Mouse (Mus musculus): ENCODE data around the gene Tmem248. TPM values are rescaled to one million over a fixed set of nuclear protein-coding genes. Genes with fewer than 3 reads are reported as not detected.

Tmem248 gene
- polyA plus RNA-seq, 1 experiment from 2014 or later, result 23.0 TPM

- Histone ChIP-seq H3K9ac (no peak overlapping the region), H3K36me3 (peaks cover 25% of the 10 kb centered on the region), H3K4me3 (no peak overlapping the region), H3K4me1 (replicated peaks) (no peaks in the 10 kb centered on the region), H3K27ac (no peak overlapping the region), H3K9me3 (replicated peaks) (no peaks in the 10 kb centered on the region), H3K4me2 (no peak overlapping the region), H3K27me3 (no peaks in the 10 kb centered on the region)
- 73% methylated on average over 4 of the region's 4 CpGs for WGBS
- ATAC-seq (replicated peaks; ENCODE audit: insufficient number of reproducible peaks, insufficient read depth, low FRiP score, low read depth), result no peak
Measured at GRCm38 (mm10) chr5:130203948-130204347, 12.9 kb upstream of the Tmem248 start.

GRCm38 (mm10) chr5:130204560-130204959, 12.3 kb upstream of the Tmem248 start:
- peaks cover 29% of the 10 kb centered on the region for H3K36me3 ChIP-seq
- ATAC-seq (replicated peaks; ENCODE audit: insufficient number of reproducible peaks, insufficient read depth, low FRiP score, low read depth), result no peak
- no peak overlapping the region for H3K4me2 ChIP-seq
- 86% methylated on average over 6 of the region's 6 CpGs for WGBS
- H3K4me1 ChIP-seq (replicated peaks), result no peaks in the 10 kb centered on the region
- no peak overlapping the region for H3K4me3 ChIP-seq
- no peak overlapping the region for H3K9ac ChIP-seq
- no peak overlapping the region for H3K27ac ChIP-seq
- no peaks in the 10 kb centered on the region for H3K9me3 ChIP-seq (replicated peaks)
- no peaks in the 10 kb centered on the region for H3K27me3 ChIP-seq

- ATAC-seq (replicated peaks; ENCODE audit: insufficient number of reproducible peaks, insufficient read depth, low FRiP score, low read depth), result no peak
- peaks cover 33% of the 10 kb centered on the region for H3K36me3 ChIP-seq
Measured at GRCm38 (mm10) chr5:130205441-130206023, 11.3 kb upstream of the Tmem248 start.

GRCm38 (mm10) chr5:130207299-130207698, 9.6 kb upstream of the Tmem248 start:
- no peaks in the 10 kb centered on the region for H3K27me3 ChIP-seq
- no peaks in the 10 kb centered on the region for H3K4me1 ChIP-seq (replicated peaks)
- no peaks in the 10 kb centered on the region for H3K9me3 ChIP-seq (replicated peaks)
- WGBS, result 86% methylated on average over 4 of the region's 4 CpGs
- H3K9ac ChIP-seq, result no peak overlapping the region
- H3K27ac ChIP-seq, result no peak overlapping the region
- H3K4me3 ChIP-seq, result no peak overlapping the region
- peaks cover 46% of the 10 kb centered on the region for H3K36me3 ChIP-seq
- no peak overlapping the region for H3K4me2 ChIP-seq
- ATAC-seq (replicated peaks; ENCODE audit: insufficient number of reproducible peaks, insufficient read depth, low FRiP score, low read depth), result no peak

More at GRCm38 (mm10) chr5:130205441-130206023, 11.3 kb upstream of the Tmem248 start:
- Histone ChIP-seq H3K4me1 (replicated peaks) (no peaks in the 10 kb centered on the region), H3K9ac (no peak overlapping the region), H3K27me3 (no peaks in the 10 kb centered on the region), H3K4me2 (no peak overlapping the region), H3K9me3 (replicated peaks) (no peaks in the 10 kb centered on the region), H3K4me3 (no peak overlapping the region), H3K27ac (no peak overlapping the region)
- 93% methylated on average over 3 of the region's 3 CpGs for WGBS

- WGBS, result 87% methylated on average over 11 of the region's 11 CpGs
- Histone ChIP-seq H3K4me3 (no peak overlapping the region), H3K27ac (no peak overlapping the region), H3K9me3 (replicated peaks) (no peaks in the 10 kb centered on the region), H3K27me3 (no peaks in the 10 kb centered on the region), H3K9ac (no peak overlapping the region), H3K4me1 (replicated peaks) (no peaks in the 10 kb centered on the region), H3K4me2 (no peak overlapping the region), H3K36me3 (peaks cover 40% of the 10 kb centered on the region)
- ATAC-seq (replicated peaks; ENCODE audit: insufficient number of reproducible peaks, insufficient read depth, low FRiP score, low read depth), result no peak
Measured at GRCm38 (mm10) chr5:130212956-130213355, 3.9 kb upstream of the Tmem248 start.

- Histone ChIP-seq H3K9me3 (replicated peaks) (no peaks in the 10 kb centered on the region), H3K4me1 (replicated peaks) (peaks cover 8% of the 10 kb centered on the region; the same call in 1 of the 2 replicates), H3K4me2 (no peak overlapping the region), H3K36me3 (peaks cover 4% of the 10 kb centered on the region), H3K27ac (no peak overlapping the region), H3K4me3 (no peak overlapping the region), H3K9ac (no peak overlapping the region), H3K27me3 (no peaks in the 10 kb centered on the region)
- ATAC-seq (replicated peaks; ENCODE audit: insufficient number of reproducible peaks, insufficient read depth, low FRiP score, low read depth), result no peak
- 85% methylated on average over 4 of the region's 4 CpGs for WGBS
Measured at GRCm38 (mm10) chr5:130217406-130217805, 525 bp downstream of the Tmem248 start.

GRCm38 (mm10) chr5:130218336-130218735, 1.5 kb downstream of the Tmem248 start:
- Histone ChIP-seq H3K9me3 (replicated peaks) (no peaks in the 10 kb centered on the region), H3K9ac (no peak overlapping the region), H3K4me1 (replicated peaks) (peaks cover 14% of the 10 kb centered on the region), H3K27ac (no peak overlapping the region), H3K4me2 (no peak overlapping the region), H3K27me3 (no peaks in the 10 kb centered on the region), H3K36me3 (no peaks in the 10 kb centered on the region; the same call in 1 of the 2 replicates), H3K4me3 (no peak overlapping the region)
- WGBS, result 87% methylated on average over 5 of the region's 5 CpGs
- no peak for ATAC-seq (replicated peaks; ENCODE audit: insufficient number of reproducible peaks, insufficient read depth, low FRiP score, low read depth)

- peak overlapping the region; percentile 99; the same call in 1 of the 2 replicates for H3K9ac ChIP-seq
- peak overlapping the region; percentile 82 for H3K27ac ChIP-seq
- H3K4me1 ChIP-seq (replicated peaks), result peaks cover 23% of the 10 kb centered on the region
- no peaks in the 10 kb centered on the region for H3K9me3 ChIP-seq (replicated peaks)
- H3K4me2 ChIP-seq, result peak overlapping the region; percentile 62
- H3K36me3 ChIP-seq, result no peaks in the 10 kb centered on the region
- no peak for ATAC-seq (replicated peaks; ENCODE audit: insufficient number of reproducible peaks, insufficient read depth, low FRiP score, low read depth)
- peak overlapping the region; percentile 99 for H3K4me3 ChIP-seq
- 50% methylated on average over 2 of the region's 2 CpGs for whole genome bisulfite sequencing
- no peaks in the 10 kb centered on the region for H3K27me3 ChIP-seq
Measured at GRCm38 (mm10) chr5:130221316-130221715, 4.4 kb downstream of the Tmem248 start.

GRCm38 (mm10) chr5:130221760-130222145, 4.9 kb downstream of the Tmem248 start:
- peaks cover 28% of the 10 kb centered on the region for H3K4me1 ChIP-seq (replicated peaks)
- peak overlapping the region; percentile 82 for H3K27ac ChIP-seq
- WGBS, result 1% methylated on average over 10 of the region's 10 CpGs
- H3K4me3 ChIP-seq, result peak overlapping the region; percentile 99
- no peaks in the 10 kb centered on the region for H3K36me3 ChIP-seq
- ATAC-seq (replicated peaks; ENCODE audit: insufficient number of reproducible peaks, insufficient read depth, low FRiP score, low read depth), result peak; percentile 30; the same call in 1 of the 2 replicates
- no peaks in the 10 kb centered on the region for H3K27me3 ChIP-seq
- H3K4me2 ChIP-seq, result peak overlapping the region; percentile 62
- H3K9me3 ChIP-seq (replicated peaks), result no peaks in the 10 kb centered on the region
- H3K9ac ChIP-seq, result peak overlapping the region; percentile 99

- no peaks in the 10 kb centered on the region for H3K36me3 ChIP-seq
- H3K27ac ChIP-seq, result peak overlapping the region; percentile 82
- H3K4me3 ChIP-seq, result peak overlapping the region; percentile 99
- H3K27me3 ChIP-seq, result no peaks in the 10 kb centered on the region
- peak overlapping the region; percentile 99 for H3K9ac ChIP-seq
- peak; percentile 88 for ATAC-seq (replicated peaks; ENCODE audit: insufficient number of reproducible peaks, insufficient read depth, low FRiP score, low read depth)
- peaks cover 31% of the 10 kb centered on the region for H3K4me1 ChIP-seq (replicated peaks)
- H3K4me2 ChIP-seq, result peak overlapping the region; percentile 62
- no peaks in the 10 kb centered on the region for H3K9me3 ChIP-seq (replicated peaks)
- under 1% methylated on average over 75 of the region's 88 CpGs for WGBS
Measured at GRCm38 (mm10) chr5:130222146-130223004, 5.5 kb downstream of the Tmem248 start.

- ATAC-seq (replicated peaks; ENCODE audit: insufficient number of reproducible peaks, insufficient read depth, low FRiP score, low read depth), result no peak
- no peaks in the 10 kb centered on the region for H3K9me3 ChIP-seq (replicated peaks)
- no peaks in the 10 kb centered on the region for H3K27me3 ChIP-seq
- H3K27ac ChIP-seq, result no peak overlapping the region
- WGBS, result 81% methylated on average over 3 of the region's 3 CpGs
- H3K4me1 ChIP-seq (replicated peaks), result peaks cover 30% of the 10 kb centered on the region
- H3K36me3 ChIP-seq, result peaks cover 20% of the 10 kb centered on the region
- H3K4me3 ChIP-seq, result no peak overlapping the region
- H3K9ac ChIP-seq, result no peak overlapping the region
- H3K4me2 ChIP-seq, result no peak overlapping the region
Measured at GRCm38 (mm10) chr5:130226790-130227189, 9.9 kb downstream of the Tmem248 start.
